Mouse (Mus musculus) cerebellum, postnatal 36 days (tissue): ENCODE measurements around the gene Pxn.

ENCODE experiments used
- DNase-seq, 2 experiments: peaks; one replicate each; pipeline ENCODE4 v3.0.0; 2021 to 2022; ENCODE audit warnings: mixed read lengths in 2 of 2

The Pxn gene

DNA sequence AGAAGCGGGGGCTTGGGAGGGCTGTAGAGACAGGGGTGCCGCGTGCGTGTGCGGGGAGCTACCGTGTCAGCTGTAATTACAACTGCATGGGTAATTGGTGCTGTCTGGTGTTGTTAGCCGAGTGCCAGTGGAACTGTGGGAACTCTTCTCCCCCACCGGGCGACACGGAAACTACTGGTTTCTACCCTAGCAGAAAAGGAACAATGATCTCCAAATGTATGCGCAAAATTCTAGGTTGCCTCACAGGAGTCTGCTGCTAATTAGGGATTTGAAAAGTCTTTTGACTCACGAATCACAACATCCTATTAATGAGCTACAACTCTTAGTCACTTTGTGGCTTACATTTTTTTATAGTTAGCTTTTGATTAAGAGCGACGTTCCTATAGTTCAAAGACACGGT is 79.7 kb downstream of the Pxn start:
- no peak for DNase-seq

DNA sequence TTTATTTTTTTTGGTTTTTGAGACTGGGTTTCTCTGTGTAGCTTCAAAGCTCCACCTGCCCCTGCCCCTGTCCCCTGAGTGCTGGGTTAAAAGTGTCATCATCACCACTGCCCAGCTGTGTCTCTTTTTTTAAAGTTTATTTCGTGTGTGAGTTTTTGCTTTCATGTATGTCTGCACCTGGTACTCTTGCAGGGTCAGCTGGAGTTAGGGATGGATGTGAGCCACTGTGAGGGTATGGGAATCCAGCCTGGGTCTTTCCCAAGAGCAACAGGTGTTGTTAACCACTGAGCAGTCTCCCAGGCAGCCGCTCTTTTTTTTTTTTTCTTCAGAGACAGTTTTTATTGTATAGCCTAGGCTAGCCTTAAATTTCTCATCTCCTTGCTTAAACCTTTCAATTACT is 80.3 kb downstream of the Pxn start:
- DNase-seq = no peak

- DNase-seq = no peak
Observed at GRCm38 (mm10) chr5:115591028-115591427, 84.6 kb downstream of the Pxn start.

DNA sequence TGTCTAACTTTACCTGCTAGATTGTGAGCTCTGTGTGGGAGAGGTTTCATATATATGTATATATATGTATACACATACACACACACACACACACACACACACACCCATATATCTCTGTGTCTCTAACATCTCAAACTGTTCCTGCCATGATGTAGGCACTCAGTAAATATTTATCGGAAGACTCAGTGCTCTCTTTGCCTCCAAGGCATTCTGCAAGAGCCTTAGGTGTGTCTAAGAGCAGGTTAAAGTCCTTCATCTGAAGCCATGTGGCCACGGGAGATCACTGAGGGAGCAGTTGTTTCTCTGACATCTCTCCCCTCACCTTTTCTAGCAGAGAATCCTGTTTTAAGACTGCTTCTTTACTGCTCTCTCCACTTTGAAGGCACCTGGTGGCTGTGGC is 85.0 kb downstream of the Pxn start:
- no peak for DNase-seq

- DNase-seq = no peak
Observed at GRCm38 (mm10) chr5:115603561-115603960, 97.1 kb downstream of the Pxn start.
